Mouse (Mus musculus) spleen, postnatal 36 days (tissue): ENCODE measurements around the gene Spib.

Experiments used
- DNase-seq, 2 experiments: peaks; one replicate each; pipeline ENCODE4 v3.0.0; 2022; ENCODE audit warnings: low spot score in 2 of 2, mixed read lengths in 1 of 2

The Spib gene

GRCm38 (mm10) chr7:44531946-44532732, at the start of gene Spib:
TSS of gene Spib (minus strand) at chr7:44532071.
- DNase-seq, result peak; percentile 86

- no peak for DNase-seq
Observed at GRCm38 (mm10) chr7:44581637-44582036, 49.8 kb upstream of the Spib start.

- DNase-seq, result no peak
Observed at GRCm38 (mm10) chr7:44576333-44576844, 44.5 kb upstream of the Spib start.

GRCm38 (mm10) chr7:44572956-44573484, 41.1 kb upstream of the Spib start:
- no peak for DNase-seq

GRCm38 (mm10) chr7:44572213-44572701, 40.4 kb upstream of the Spib start, which contains the start of gene Napsa:
TSS of gene Napsa (plus strand) at chr7:44572380.
- peak; percentile 92 to 93 for DNase-seq

GRCm38 (mm10) chr7:44571811-44572210, 39.9 kb upstream of the Spib start:
- no peak for DNase-seq

- peak; percentile 54 to 56 for DNase-seq
Observed at GRCm38 (mm10) chr7:44570989-44571388, 39.1 kb upstream of the Spib start.

- peak; percentile 57 for DNase-seq
Observed at GRCm38 (mm10) chr7:44568803-44569202, 36.9 kb upstream of the Spib start.

GRCm38 (mm10) chr7:44565414-44565813, 33.5 kb upstream of the Spib start:
- DNase-seq, result no peak

- DNase-seq, result no peak
Observed at GRCm38 (mm10) chr7:44564486-44564885, 32.6 kb upstream of the Spib start.

- no peak for DNase-seq
Observed at GRCm38 (mm10) chr7:44563284-44563683, 31.4 kb upstream of the Spib start.

- peak; percentile 77 to 86 for DNase-seq
Observed at GRCm38 (mm10) chr7:44560435-44561400, 28.8 kb upstream of the Spib start.

- DNase-seq, result no peak
Observed at GRCm38 (mm10) chr7:44557629-44558028, 25.8 kb upstream of the Spib start.

GRCm38 (mm10) chr7:44553826-44554225, 22.0 kb upstream of the Spib start, which contains the start of gene Nr1h2:
TSS of gene Nr1h2 (minus strand) at chr7:44553951.
- DNase-seq, result peak; percentile 98 to 99

GRCm38 (mm10) chr7:44553196-44553764, 21.4 kb upstream of the Spib start:
- DNase-seq, result peak; percentile 76 to 85

- no peak for DNase-seq
Observed at GRCm38 (mm10) chr7:44552141-44552908, 20.5 kb upstream of the Spib start.

GRCm38 (mm10) chr7:44551731-44552130, 19.9 kb upstream of the Spib start:
- no peak for DNase-seq

GRCm38 (mm10) chr7:44551301-44551700, 19.4 kb upstream of the Spib start:
- no peak for DNase-seq

- no peak for DNase-seq
Observed at GRCm38 (mm10) chr7:44550409-44550678, 18.5 kb upstream of the Spib start.

GRCm38 (mm10) chr7:44549621-44550408, 17.9 kb upstream of the Spib start:
- DNase-seq, result no peak
